Mouse (Mus musculus) midbrain, embryonic 16.5 days (tissue): ENCODE measurements around the gene Mab21l1. TPM values are rescaled to one million over a fixed set of nuclear protein-coding genes. Genes with fewer than 3 reads are reported as not detected.

Experiments
- ATAC-seq: fragments of 200-750 bp; cut with Nextera tagmentation; 2 replicates; pipeline ENCODE4 v1.8.0; 2017; ENCODE audit warnings: moderate TSS enrichment
- H3K27ac ChIP-seq: fragments of 300-500 bp; sonication (generic); 2 replicates; pipeline ENCODE4 v1.5.1; 2014; ENCODE audit warnings: mild to moderate bottlenecking, low read length, mixed read lengths
- H3K27me3 ChIP-seq: fragments of 300-500 bp; sonication (generic); 2 replicates; pipeline ENCODE4 v1.6.1; 2014; ENCODE audit warnings: low read depth, low read length, mixed read lengths; ENCODE audit not compliant: control insufficient read depth, insufficient read depth
- H3K36me3 ChIP-seq: fragments of 300-500 bp; sonication (generic); 2 replicates; pipeline ENCODE4 v1.6.1; 2014; ENCODE audit warnings: mild to moderate bottlenecking, low read length, moderate library complexity, mixed read lengths; ENCODE audit not compliant: control insufficient read depth, insufficient read depth
- H3K4me1 ChIP-seq: fragments of 300-500 bp; sonication (generic); 2 replicates; pipeline ENCODE4 v1.6.1; 2014; ENCODE audit warnings: mild to moderate bottlenecking, low read length, mixed read lengths; ENCODE audit not compliant: control insufficient read depth, insufficient read depth
- H3K4me2 ChIP-seq: fragments of 300-500 bp; sonication (generic); 2 replicates; pipeline ENCODE4 v1.6.1; 2014; ENCODE audit warnings: mild to moderate bottlenecking, low read length, mixed read lengths
- H3K4me3 ChIP-seq: fragments of 300-500 bp; sonication (generic); 2 replicates; pipeline ENCODE4 v1.5.1; 2014; ENCODE audit warnings: low read depth, mild to moderate bottlenecking, low read length, moderate library complexity, mixed read lengths
- H3K9ac ChIP-seq: fragments of 300-500 bp; sonication (generic); 2 replicates; pipeline ENCODE4 v1.6.1; 2014; ENCODE audit warnings: low read depth, low read length, mixed read lengths
- H3K9me3 ChIP-seq: fragments of 300-500 bp; sonication (generic); replicated peaks from 2 replicates; pipeline ENCODE4 v1.6.1; 2014; ENCODE audit warnings: mild to moderate bottlenecking, low read length, mixed read lengths; ENCODE audit not compliant: control insufficient read depth, poor library complexity, severe bottlenecking
- WGBS: fragments of 180-500 bp; shearing (Covaris S2); extraction: QIAGEN DNeasy Blood & Tissue Kit; methylation state at CpG from one replicate; pipeline ENCODE4 v1.1.7; 2014; 5-methylcytosine and 5-hydroxymethylcytosine counted together
- polyA plus RNA-seq: library from polyadenylated mRNA; unstranded; fragments of >200 nt; fragmentation: Nextera tagmentation; extraction: Ambion mirVana; gene quantifications from 2 replicates; pipeline ENCODE4 v1.2.1, GENCODE M21; 2015

Mab21l1 gene
- polyA plus RNA-seq, 1 experiment from 2014 or later = 156 TPM

DNA sequence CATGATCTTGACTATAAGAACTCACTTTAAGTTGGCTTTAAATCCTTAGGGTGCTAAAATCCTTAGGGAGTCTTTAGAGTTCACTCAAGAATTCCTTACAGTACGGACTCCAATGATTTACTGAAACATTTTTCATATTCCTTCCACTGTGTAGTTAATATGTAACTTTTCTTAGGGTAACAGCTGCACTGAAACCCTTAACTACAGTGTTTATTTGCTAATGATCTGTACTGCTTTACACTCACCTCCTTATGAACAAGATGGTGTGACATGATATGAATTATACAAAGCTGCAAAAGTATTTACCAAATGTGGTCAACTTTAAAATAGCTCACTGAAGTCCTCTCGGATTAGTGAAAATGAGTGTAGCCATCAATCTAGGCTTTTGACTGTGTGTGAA, 35.8 kb downstream of the Mab21l1 start:
- Histone ChIP-seq H3K36me3 (peaks cover 8% of the 10 kb centered on the region), H3K9me3 (peaks cover 3% of the 10 kb centered on the region; the same call in 1 of the 2 replicates), H3K9ac (no peak overlapping the region), H3K27me3 (no peaks in the 10 kb centered on the region), H3K4me2 (no peak overlapping the region), H3K27ac (no peak overlapping the region), H3K4me1 (peaks cover 10% of the 10 kb centered on the region), H3K4me3 (no peak overlapping the region)
- WGBS = 90% methylated on average over 2 of the region's 2 CpGs
- ATAC-seq = no peak

- H3K27me3 ChIP-seq = no peaks in the 10 kb centered on the region
- H3K4me1 ChIP-seq = peaks cover 10% of the 10 kb centered on the region
- peaks cover 3% of the 10 kb centered on the region; the same call in 1 of the 2 replicates for H3K9me3 ChIP-seq
- no peak overlapping the region for H3K4me3 ChIP-seq
- H3K27ac ChIP-seq = no peak overlapping the region
- peaks cover 8% of the 10 kb centered on the region for H3K36me3 ChIP-seq
- no peak overlapping the region for H3K4me2 ChIP-seq
- no peak for ATAC-seq
- H3K9ac ChIP-seq = no peak overlapping the region
Measured at GRCm38 (mm10) chr3:55819598-55819997, 37.3 kb downstream of the Mab21l1 start.

DNA sequence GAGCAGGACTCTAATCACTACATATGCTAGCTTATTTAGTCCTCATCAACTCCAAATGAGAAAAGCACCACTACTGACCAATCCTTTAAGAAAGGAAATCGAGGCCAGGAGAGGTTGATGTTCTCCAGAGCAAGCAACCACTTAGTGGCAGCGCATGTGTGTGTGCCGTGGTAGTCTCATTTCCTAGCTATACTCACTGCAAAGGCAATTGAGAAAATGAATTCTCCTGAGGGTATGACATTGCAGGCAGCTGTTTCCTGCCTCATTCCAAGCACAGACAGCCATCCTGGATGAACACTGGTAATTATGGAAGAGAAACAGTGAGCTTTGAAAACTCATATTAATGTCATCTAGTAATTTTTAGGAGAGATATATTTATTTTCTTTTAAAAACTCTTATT, 42.6 kb downstream of the Mab21l1 start:
- no peaks in the 10 kb centered on the region for H3K36me3 ChIP-seq
- no peak for ATAC-seq
- H3K9me3 ChIP-seq = peaks cover 3% of the 10 kb centered on the region; the same call in 1 of the 2 replicates
- peaks cover 11% of the 10 kb centered on the region for H3K4me1 ChIP-seq
- H3K27me3 ChIP-seq = no peaks in the 10 kb centered on the region
- 58% methylated on average over 3 of the region's 3 CpGs for WGBS
- H3K27ac ChIP-seq = no peak overlapping the region
- no peak overlapping the region for H3K4me2 ChIP-seq
- no peak overlapping the region for H3K4me3 ChIP-seq
- H3K9ac ChIP-seq = no peak overlapping the region

DNA sequence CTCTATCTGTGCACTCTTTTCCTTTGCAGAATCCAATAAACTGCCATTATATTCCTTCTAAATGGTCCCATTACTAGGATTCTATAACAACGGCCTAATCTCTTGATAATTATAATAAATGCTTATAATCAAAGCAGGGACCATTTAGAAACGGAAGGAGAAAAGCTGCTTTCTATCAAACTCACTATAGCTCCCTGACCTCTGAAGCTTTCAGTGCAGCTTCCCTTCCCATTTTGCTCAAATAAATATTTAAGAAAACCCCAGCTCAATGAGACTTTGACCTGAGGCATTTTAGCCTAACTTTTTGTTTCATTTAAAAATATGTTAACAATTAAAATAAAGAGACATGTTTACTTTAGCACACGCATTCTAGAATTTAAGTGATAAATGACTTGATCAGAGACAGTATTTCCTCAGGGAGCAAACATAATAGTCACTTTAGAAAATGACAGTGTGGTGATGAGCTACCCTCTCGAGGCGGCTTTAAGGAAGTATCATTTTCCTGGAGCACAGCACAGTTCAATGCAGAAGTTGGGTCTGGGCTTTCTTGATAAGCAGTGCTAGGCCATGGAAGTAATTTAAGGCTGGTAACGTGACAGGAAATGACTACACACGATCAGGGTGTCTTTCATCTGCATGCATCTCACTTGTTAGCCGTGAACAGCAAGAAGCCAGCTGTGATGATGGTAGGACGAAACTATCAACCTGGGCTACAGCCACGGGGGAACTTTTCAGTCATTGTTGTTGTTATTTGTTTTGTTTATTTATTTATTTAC, 46.4 kb downstream of the Mab21l1 start:
- ATAC-seq = 0 out of 2 replicates have a peak, but pooled peaks have one; percentile 37

DNA sequence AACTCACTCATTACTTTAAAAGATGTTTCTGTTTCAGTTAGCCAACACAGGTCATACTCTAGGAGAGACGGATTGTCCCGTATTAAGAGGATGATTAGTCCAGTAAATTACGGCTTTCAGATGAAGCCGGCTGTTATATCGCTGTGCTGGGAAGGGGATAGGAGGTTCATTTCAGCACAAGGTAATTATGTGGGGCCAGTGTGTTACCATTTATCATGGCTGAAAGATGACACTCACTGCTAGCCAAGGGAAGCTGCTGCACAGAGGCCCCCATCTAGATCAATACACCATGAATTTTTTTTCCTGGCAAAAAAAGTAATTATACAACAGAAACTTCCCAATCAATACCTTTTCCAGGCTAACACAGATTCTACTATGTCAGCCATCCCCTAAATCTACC, 47.9 kb downstream of the Mab21l1 start:
- WGBS = 49% methylated on average over 5 of the region's 5 CpGs
- H3K4me3 ChIP-seq = no peak overlapping the region
- H3K9ac ChIP-seq = no peak overlapping the region
- no peak for ATAC-seq
- no peaks in the 10 kb centered on the region for H3K9me3 ChIP-seq
- no peaks in the 10 kb centered on the region for H3K36me3 ChIP-seq
- H3K4me2 ChIP-seq = no peak overlapping the region
- H3K27ac ChIP-seq = no peak overlapping the region
- peaks cover 14% of the 10 kb centered on the region for H3K4me1 ChIP-seq
- no peaks in the 10 kb centered on the region for H3K27me3 ChIP-seq

More for the DNA sequence above, 46.4 kb downstream of the Mab21l1 start:
- Histone ChIP-seq H3K27ac (0 out of 2 replicates have a peak overlapping the region, but pooled peaks have one; percentile 11), H3K4me2 (no peak overlapping the region), H3K36me3 (no peaks in the 10 kb centered on the region), H3K9ac (no peak overlapping the region), H3K27me3 (no peaks in the 10 kb centered on the region), H3K4me1 (peaks cover 14% of the 10 kb centered on the region), H3K4me3 (no peak overlapping the region), H3K9me3 (no peaks in the 10 kb centered on the region)
- WGBS = 46% methylated on average over 10 of the region's 10 CpGs
